Mouse (Mus musculus) CH12.LX (cell line): ENCODE measurements around the gene Pde4b. TPM values are rescaled to one million over a fixed set of nuclear protein-coding genes. Genes with fewer than 3 reads are reported as not detected.

Experiments used
- DNase-seq: peaks from one replicate; pipeline ENCODE4 v3.0.0-alpha.2; 2013; ENCODE audit errors: extremely low read depth
- H3K27ac ChIP-seq: 2 replicates; pipeline ENCODE4 v1.5.1; 2012; ENCODE audit warnings: low read depth, mild to moderate bottlenecking, control low read depth, moderate library complexity; ENCODE audit not compliant: insufficient read depth
- H3K27me3 ChIP-seq: replicated peaks from 2 replicates; pipeline ENCODE3; 2012; ENCODE audit warnings: inconsistent platforms
- H3K36me3 ChIP-seq, 2 experiments: replicated peaks in 1 of 2; 2 replicates each; pipeline versions ENCODE3 to v1.6.1; 2012; ENCODE audit warnings: inconsistent platforms in 1 of 2, low read length in 1 of 2, mild to moderate bottlenecking in 1 of 2, mixed read lengths in 1 of 2, moderate library complexity in 1 of 2; ENCODE audit not compliant: control insufficient read depth in 1 of 2, insufficient read depth in 1 of 2
- H3K4me1 ChIP-seq, 2 experiments: 2 replicates each; pipeline ENCODE4 v1.6.1; 2012; ENCODE audit warnings: inconsistent platforms in 1 of 2, moderate library complexity in 1 of 2; ENCODE audit not compliant: insufficient read depth in 2 of 2, control insufficient read depth in 1 of 2
- H3K4me2 ChIP-seq: 2 replicates; pipeline ENCODE4 v1.6.1; 2012; ENCODE audit warnings: low read depth, mild to moderate bottlenecking, control low read depth; ENCODE audit not compliant: poor library complexity, insufficient read depth, severe bottlenecking
- H3K4me3 ChIP-seq, 3 experiments: fragments of 150-350 bp in 1 of 3; sonication (generic) in 1 of 3; replicated peaks in 1 of 3; 2 replicates each; pipeline versions ENCODE3 to v1.5.1; 2011 to 2012; ENCODE audit warnings: low read depth in 2 of 3, low read length in 2 of 3, mild to moderate bottlenecking in 2 of 3, moderate library complexity in 2 of 3, control low read depth in 1 of 3, improper control_type of control experiment in 1 of 3, inconsistent platforms in 1 of 3, mixed read lengths in 1 of 3; ENCODE audit not compliant: poor library complexity in 1 of 3
- H3K79me2 ChIP-seq: replicated peaks from 2 replicates; pipeline ENCODE4 v1.6.1; 2012; ENCODE audit warnings: mild to moderate bottlenecking, moderate library complexity; ENCODE audit not compliant: control insufficient read depth, poor library complexity, insufficient read depth, severe bottlenecking; ENCODE audit errors: extremely low read depth
- H3K9ac ChIP-seq: 2 replicates; pipeline ENCODE4 v1.6.1; 2012; ENCODE audit warnings: low read depth, mild to moderate bottlenecking, control low read depth, moderate library complexity; ENCODE audit not compliant: insufficient read depth
- H3K9me3 ChIP-seq: replicated peaks from 2 replicates; pipeline ENCODE3; 2012; ENCODE audit warnings: low read length, inconsistent platforms, mixed read lengths
- CHD1 ChIP-seq: IDR thresholded peaks from 2 replicates; pipeline ENCODE4 v1.6.1; 2012; ENCODE audit warnings: low read depth, low read length, improper control_type of control experiment, inconsistent platforms
- E2F4 ChIP-seq: IDR thresholded peaks from 2 replicates; pipeline ENCODE4 v1.6.1; 2011; ENCODE audit warnings: low read depth, low read length, improper control_type of control experiment; ENCODE audit not compliant: insufficient replicate concordance
- ELF1 ChIP-seq: IDR thresholded peaks from 2 replicates; pipeline ENCODE4 v1.6.1; 2014; ENCODE audit warnings: low read depth, mild to moderate bottlenecking, inconsistent platforms, low read length, improper control_type of control experiment
- GABPA ChIP-seq: IDR thresholded peaks from 2 replicates; pipeline ENCODE4 v1.6.1; 2012; ENCODE audit warnings: low read depth, low read length, improper control_type of control experiment, inconsistent platforms; ENCODE audit not compliant: insufficient replicate concordance
- JUN ChIP-seq: IDR thresholded peaks from 2 replicates; pipeline ENCODE4 v1.6.1; 2011; ENCODE audit warnings: low read depth, mild to moderate bottlenecking, low read length, improper control_type of control experiment, moderate library complexity; ENCODE audit not compliant: insufficient read depth
- MAFK ChIP-seq: IDR thresholded peaks from 2 replicates; pipeline ENCODE4 v1.6.1; 2011; ENCODE audit warnings: low read length, improper control_type of control experiment; ENCODE audit not compliant: insufficient replicate concordance
- MAZ ChIP-seq: IDR thresholded peaks from 2 replicates; pipeline ENCODE4 v1.6.1; 2012; ENCODE audit warnings: low read depth, mild to moderate bottlenecking, inconsistent platforms, low read length, improper control_type of control experiment, moderate library complexity
- MYC ChIP-seq: IDR thresholded peaks from 2 replicates; pipeline ENCODE4 v1.6.1; 2011; ENCODE audit warnings: low read depth, mild to moderate bottlenecking, improper control_type of control experiment, low read length
- NELFE ChIP-seq: IDR thresholded peaks from 2 replicates; pipeline ENCODE4 v1.6.1; 2011; ENCODE audit warnings: low read depth, low read length, improper control_type of control experiment
- NRF1 ChIP-seq: IDR thresholded peaks from 2 replicates; pipeline ENCODE4 v1.6.1; 2014; ENCODE audit warnings: low read depth, mild to moderate bottlenecking, inconsistent platforms, low read length, improper control_type of control experiment, moderate library complexity
- RAD21 ChIP-seq: IDR thresholded peaks from 2 replicates; pipeline ENCODE4 v1.6.1; 2011; ENCODE audit warnings: low read depth, mild to moderate bottlenecking, low read length, improper control_type of control experiment, moderate library complexity
- SMC3 ChIP-seq: IDR thresholded peaks from 2 replicates; pipeline ENCODE4 v1.6.1; 2011; ENCODE audit warnings: low read depth, low read length, improper control_type of control experiment
- TBP ChIP-seq: conservative IDR thresholded peaks from 2 replicates; pipeline ENCODE4 v1.6.1; 2011; ENCODE audit warnings: low read depth, low read length, improper control_type of control experiment
- USF1 ChIP-seq: IDR thresholded peaks from 2 replicates; pipeline ENCODE4 v1.6.1; 2014; ENCODE audit warnings: low read depth, mild to moderate bottlenecking, inconsistent platforms, low read length, improper control_type of control experiment
- USF2 ChIP-seq: conservative IDR thresholded peaks from 2 replicates; pipeline ENCODE4 v1.6.1; 2011; ENCODE audit warnings: low read depth, low read length, improper control_type of control experiment
- ZKSCAN1 ChIP-seq: IDR thresholded peaks from 2 replicates; pipeline ENCODE4 v1.6.1; 2012; ENCODE audit warnings: low read depth, inconsistent platforms, low read length, improper control_type of control experiment, borderline replicate concordance
- ZMIZ1 ChIP-seq: IDR thresholded peaks from 2 replicates; pipeline ENCODE4 v1.6.1; 2012; ENCODE audit warnings: low read depth, mild to moderate bottlenecking, inconsistent platforms, low read length, improper control_type of control experiment
- ZNF384 ChIP-seq: IDR thresholded peaks from 2 replicates; pipeline ENCODE4 v1.6.1; 2012; ENCODE audit warnings: low read depth, low read length, improper control_type of control experiment, inconsistent platforms
- dilution Hi-C: fragments of 300-500 bp; cut with MboI; formaldehyde crosslinking; loops from 2 replicates; pipeline ENCODE4 v1.14.3; 2020; ENCODE audit warnings: low sequenced_read_pairs; ENCODE audit not compliant: extremely low pct_unique_long_range_greater_than_20kb, extremely low pct_ligation_motif_present
- in situ Hi-C: fragments of 300-500 bp; cut with MboI; formaldehyde crosslinking; loops from 3 replicates; pipeline ENCODE4 v1.14.3; 2019; ENCODE audit warnings: low sequenced_read_pairs, low pct_ligation_motif_present, low pct_unique_long_range_greater_than_20kb, mixed read lengths
- polyA plus RNA-seq: library from polyadenylated mRNA; unstranded; fragments of >175 nt; gene quantifications from 2 replicates; pipeline ENCODE4 v1.2.1, GENCODE M21; 2012; ENCODE audit warnings: low read depth; ENCODE audit not compliant: insufficient read length
- total RNA-seq, 2 experiments: library from RNA; depleted of rRNA; stranded (reverse); fragments of 300-350 nt in 1 of 2; fragments of >200 nt in 1 of 2; gene quantifications; 2 replicates each; pipeline ENCODE4 v1.2.3; 2012 to 2014

Pde4b gene
- total and polyA plus RNA-seq, 3 experiments: 9.6 to 24.2 (median 21.8) TPM

DNA sequence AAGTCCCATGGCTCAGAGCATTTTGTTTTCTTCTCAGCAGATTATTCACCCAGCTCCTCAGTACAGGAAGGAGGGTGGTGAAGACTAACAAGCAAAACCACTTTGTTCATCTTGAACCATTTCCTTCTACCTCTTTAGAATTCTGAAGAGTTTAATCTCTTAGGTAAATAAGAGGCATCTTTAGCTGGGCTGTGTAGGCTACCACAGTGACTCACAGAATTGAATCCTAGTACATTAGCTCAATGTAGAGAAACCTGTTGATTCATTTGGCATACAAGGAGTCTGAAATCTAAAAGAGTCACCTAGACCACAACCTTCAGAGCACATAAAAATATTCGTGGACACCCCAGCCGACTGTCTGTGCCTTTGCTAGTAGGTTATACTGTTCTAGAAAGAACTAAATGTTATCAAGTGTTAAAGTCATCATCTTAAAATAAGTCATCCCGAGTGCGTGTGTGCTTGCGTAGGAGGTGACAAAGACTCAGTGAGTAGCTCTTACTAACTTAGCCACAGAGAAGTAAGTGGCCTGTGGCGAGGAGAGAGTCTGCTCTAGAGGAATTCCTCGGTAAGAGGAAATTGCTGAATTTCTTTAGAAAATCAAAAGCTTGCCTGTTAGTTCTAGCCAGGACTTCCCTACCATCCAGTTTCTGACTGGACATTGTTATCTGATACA, 520.5 kb downstream of the Pde4b start:
- no peak for DNase-seq
- Histone ChIP-seq H3K36me3 (peaks cover 28 to 40% of the 10 kb centered on the region in 2 experiments), H3K4me3 (no peak overlapping the region), H3K9ac (no peak overlapping the region), H3K4me2 (no peak overlapping the region), H3K27me3 (no peaks in the 10 kb centered on the region), H3K27ac (no peak overlapping the region), H3K79me2 (no peaks in the 10 kb centered on the region), H3K4me1 (peaks cover 6 to 22% of the 10 kb centered on the region in 2 experiments; a peak in 3 of 4 replicates), H3K9me3 (no peaks in the 10 kb centered on the region)
- in situ Hi-C loops (no loop called here), dilution Hi-C loops (no loop called here)
- TF ChIP-seq GABPA (no peak), TBP (no peak), USF2 (no peak), CHD1 (no peak), ELF1 (no peak), MYC (no peak), ZKSCAN1 (no peak), USF1 (no peak), JUN (no peak), RAD21 (no peak), ZMIZ1 (no peak), NELFE (no peak), NRF1 (no peak), SMC3 (no peak), ZNF384 (no peak), E2F4 (no peak)

DNA sequence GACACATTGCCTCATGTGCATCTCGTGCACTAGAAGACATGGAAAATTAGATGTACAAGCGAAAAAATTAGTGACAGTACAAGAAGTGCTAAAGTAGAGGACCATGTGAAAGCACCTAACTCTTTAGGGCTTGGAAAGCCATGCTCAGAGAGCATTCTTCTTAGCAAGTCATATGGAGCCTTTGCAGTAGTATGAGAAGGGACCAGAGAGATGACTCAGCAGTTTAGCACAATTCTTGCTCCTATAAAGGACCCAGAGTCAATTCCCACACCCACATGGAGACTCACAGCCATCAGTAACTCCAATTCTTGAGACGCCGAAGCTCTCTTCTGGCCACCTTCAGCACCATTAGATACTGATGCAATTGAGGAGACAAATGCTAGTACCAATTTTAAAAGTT, 525.3 kb downstream of the Pde4b start:
- no peak overlapping the region for H3K9ac ChIP-seq
- no peaks in the 10 kb centered on the region for H3K36me3 ChIP-seq
- H3K9me3 ChIP-seq: no peaks in the 10 kb centered on the region
- H3K27me3 ChIP-seq: no peaks in the 10 kb centered on the region
- dilution Hi-C loops: no loop called here
- DNase-seq: no peak
- TF ChIP-seq MAFK (peak; percentile 86), MAZ (no peak)
- H3K4me2 ChIP-seq: no peak overlapping the region
- in situ Hi-C loops: no loop called here
- no peaks in the 10 kb centered on the region for H3K79me2 ChIP-seq
- H3K4me1 ChIP-seq: peaks cover 0 to 12% of the 10 kb centered on the region in 2 experiments; a peak in 2 of 4 replicates
- H3K4me3 ChIP-seq: no peak overlapping the region
- H3K27ac ChIP-seq: no peak overlapping the region
